Mouse (Mus musculus) layer of hippocampus, adult 11-12 months (tissue): ENCODE data around the gene Dera.
A peak's percentile ranks its signal among the peaks of the same experiment; 100 is the strongest.

Experiments used
- DNase-seq: peaks from one replicate; pipeline ENCODE4 v3.0.0; 2022; ENCODE audit warnings: low spot score

Gene Dera

DNA sequence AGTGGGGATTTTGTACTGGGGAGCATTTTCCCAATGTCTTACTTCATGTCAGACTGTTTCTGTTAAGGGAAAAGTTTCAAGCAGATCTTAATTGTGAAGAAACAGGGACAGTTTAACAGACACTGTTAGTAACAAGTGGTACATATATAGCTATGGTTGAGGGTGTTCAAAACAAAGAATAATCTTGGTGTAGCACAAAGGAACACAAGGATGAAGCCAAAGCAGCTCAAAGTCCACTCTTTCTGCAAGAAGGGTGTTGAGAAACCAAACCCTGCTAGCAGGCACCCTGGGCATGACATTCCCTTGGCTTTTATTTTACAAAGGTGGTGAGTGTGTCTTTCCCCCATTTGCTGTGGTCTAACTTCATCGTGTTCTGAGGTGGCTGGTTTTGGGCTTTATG is 3.5 kb downstream of the Dera start:
- no peak for DNase-seq

DNA sequence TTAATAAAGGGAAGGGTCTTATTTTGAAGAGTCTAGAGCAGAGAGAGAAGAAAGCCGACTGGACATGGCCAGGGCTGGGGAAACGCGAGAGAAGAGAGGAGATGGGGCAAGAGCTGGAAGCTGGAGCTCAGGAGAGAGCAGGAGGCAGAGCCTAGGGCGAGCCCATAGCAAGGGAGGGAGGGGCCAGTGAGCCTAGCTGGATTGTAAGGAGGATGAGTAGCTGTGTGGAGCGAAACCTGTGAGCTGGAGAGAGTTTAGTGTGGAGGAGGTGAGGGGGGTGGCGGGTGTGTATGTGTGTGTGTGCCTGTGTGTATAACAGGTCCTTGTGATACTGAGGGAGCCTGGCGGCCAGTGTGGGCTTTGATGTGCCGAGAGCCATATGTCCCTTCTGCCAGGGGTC is 5.3 kb downstream of the Dera start:
- no peak for DNase-seq

DNA sequence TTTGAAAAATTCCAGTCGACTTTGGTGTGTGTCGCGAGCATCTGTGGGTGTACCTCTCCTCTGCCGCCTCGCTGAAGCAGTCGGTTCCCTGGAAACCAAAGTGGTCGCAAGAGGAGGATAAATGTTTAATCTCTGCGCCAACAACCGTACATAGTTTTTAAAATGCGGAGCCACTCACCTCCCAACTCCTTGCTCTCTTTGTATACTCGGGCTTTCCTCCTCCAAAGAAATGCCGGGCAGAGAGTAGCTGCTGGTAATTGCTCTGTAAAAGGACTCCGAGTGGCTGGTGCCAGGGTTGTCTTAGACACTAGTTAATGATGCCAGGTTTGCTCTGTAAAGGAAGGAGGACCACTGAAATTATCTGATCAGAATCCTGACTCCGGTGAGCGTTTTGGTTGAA is 6.6 kb downstream of the Dera start:
- DNase-seq = no peak

DNA sequence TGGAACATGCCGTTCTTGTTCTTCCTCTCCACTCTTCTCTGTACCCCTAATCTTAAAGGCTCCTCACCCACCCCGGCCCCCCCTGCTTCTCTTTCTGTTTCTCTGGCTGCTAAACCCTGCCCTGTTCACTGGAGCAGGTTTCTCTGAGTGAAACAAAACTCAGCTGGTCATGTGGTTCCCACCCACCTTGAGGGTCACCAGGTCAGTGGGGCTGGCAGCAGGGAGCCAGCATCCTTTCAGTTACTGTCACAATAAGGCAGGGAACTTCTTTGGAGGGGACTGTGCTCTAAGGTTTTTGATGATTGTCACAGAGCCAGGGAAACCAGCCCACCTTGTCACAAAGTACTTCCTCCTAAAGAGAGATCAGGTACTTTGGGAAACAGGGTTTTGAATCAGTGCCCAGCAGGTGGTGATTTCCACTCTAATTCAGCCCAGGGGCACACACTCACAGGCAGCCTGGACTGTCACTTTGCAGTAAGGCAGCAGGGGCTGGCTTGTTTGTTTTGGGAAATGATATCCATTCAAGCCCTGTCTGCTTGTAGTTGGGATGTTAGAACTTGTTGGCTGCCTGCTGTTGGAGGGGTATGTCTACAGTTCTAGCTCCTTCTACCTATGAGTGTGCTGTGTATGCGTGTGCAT is 10.3 kb downstream of the Dera start:
- DNase-seq = no peak

DNA sequence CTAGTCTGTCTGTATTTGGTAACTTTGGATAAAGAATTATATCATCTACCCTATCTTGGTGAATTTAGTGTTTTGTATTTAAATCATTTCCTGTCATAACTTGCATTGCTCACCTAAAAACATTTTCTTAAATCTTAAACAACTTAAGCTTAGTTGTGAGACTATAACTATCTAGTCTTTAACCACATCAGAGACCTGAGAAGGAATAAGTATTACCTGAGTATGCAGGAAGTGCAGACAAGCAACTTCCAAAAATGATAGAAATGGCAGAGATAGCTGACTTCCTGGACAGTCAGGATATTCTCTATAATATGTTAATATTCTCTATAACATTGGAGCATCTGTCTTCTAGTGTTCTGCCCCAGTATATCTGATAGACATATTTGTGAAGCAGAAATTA is 11.8 kb downstream of the Dera start:
- DNase-seq = no peak

DNA sequence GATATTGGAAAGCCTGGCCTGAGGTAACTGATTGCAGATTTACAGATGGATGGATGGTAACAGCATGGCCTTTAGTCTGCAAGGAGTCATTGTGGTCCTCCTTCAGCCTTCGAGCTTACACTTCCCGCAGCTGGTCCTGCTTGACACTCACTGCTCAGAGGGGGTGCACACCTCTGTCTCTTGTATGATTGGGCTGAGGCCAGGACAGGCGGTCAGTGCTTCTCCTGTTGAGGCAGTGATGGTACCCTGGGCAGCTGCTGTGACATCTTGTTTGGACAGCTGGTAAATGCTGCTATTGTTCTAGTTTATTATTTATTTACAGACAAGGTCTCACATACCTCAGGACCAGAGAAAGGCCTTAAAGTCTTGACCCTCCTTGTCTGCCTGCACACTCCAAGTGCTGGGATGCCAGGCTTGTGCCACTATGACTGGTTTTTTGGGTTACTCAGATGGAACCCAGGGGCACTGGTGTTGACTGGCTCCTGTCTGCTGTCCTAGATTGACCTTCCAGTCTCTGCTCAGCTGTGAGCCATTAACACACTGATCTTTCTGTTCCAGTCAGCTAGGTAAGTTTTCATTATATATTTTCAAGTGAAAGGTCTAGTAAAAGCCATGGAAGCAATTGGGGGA is 17.4 kb downstream of the Dera start:
- no peak for DNase-seq

DNA sequence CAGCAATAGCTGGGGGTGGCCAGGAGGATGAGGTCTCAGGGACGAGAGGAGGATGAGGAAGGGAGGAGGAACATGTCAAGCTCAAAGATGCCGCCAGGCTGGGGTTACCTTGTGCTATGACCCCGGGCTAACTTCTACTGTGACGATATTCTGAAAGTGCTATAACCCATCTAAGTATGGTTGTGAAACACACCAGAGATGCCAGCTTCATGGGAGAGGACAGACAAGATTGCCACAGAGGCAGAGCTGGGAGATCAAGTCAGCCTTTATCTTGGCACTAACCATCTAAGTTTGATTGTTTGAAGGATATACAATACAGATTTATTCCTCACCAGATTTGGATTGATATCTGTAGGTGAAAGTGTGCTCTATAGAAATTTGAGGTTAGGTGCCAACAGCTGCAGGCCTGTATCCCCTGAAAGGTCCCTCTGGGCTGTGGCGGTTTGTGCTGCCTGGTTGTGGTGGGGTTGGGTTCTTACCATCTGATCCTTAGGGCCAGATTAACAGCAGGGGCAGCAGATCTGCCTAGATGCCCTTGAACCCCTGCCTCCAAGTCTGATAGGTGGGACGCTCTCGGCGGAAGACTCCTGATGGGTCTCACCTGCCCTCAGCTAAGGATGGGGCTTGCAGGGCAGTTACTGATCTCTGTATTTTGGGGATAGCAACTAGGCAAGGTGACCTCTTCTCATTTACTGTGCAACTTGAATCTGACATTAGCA is 18.7 kb downstream of the Dera start:
- no peak for DNase-seq

DNA sequence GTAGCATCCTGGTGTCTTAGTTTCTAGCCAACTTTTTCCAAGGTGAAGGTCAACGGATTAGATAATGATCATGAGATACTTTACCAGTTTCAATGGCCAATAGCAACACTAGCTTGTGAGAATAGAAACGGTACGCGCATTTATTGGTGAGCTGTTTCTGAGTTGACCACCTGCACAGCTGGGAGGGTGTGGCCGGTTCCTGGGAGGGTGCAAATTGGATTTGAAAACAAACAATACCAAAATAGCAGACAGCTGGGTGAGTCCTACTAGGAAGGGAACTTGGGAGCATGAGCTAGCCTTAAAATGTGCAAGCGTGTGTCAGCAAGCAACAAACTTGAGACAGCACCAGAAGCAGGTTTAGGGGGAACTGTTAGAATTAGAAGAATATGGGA is 19.3 kb downstream of the Dera start:
- DNase-seq = no peak

DNA sequence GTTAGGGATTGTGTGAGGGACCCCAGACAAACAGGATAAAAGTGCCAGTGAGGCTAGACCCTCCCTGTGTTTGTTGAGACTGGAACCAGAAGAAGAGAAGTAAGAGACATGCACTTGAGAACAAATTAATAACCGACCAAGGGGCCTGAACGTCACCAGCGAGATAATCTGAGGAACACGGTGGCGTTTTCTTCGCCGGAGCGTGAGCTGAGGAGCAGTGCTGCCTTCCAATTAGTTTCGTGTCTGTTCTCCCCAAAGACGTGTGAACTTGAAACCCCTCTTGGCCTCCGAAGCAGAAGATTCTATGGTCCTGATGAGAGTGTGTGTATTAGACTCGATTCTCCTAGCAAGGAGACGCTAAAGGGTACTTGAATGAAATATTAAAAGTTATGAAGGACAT is 19.8 kb downstream of the Dera start:
- DNase-seq = no peak

DNA sequence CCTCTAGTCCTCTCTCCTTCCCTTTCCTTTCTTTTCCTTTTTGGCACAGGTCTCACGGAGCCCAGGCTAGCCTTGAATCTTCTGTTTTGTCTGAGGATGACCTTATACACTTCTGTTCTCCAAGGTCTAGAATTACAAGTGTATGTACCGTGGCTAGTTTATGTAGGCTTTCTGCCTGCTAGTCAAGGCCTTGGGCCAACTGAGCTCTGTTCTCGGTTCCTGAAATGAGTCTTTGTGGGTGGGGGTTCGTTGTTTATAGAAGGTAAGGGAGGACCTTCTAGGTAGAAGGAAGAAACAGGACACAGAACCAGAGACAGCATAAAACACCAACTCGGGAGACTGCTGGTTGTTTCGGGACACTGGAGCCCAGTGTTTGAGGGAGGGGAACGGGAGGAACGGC is 20.8 kb downstream of the Dera start:
- no peak for DNase-seq

DNA sequence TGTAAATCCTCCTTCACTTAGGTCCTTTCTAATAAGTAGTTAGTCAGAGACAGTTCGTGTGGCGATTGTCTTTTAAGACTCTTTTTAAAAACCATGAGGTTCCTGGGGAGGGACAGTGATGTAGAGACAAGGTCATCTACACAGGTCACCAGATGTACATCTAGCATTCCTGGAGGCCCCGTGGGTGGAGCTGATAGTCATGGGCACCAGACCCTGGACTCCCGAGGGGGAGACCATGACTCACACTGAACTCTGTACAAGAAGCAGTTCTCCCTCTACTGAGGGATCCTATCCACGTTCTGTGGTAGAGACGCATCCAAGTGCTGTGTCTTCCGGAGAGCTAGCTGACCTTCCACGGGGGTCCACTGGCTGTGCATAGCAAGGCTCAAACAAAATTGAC is 22.6 kb downstream of the Dera start:
- no peak for DNase-seq

DNA sequence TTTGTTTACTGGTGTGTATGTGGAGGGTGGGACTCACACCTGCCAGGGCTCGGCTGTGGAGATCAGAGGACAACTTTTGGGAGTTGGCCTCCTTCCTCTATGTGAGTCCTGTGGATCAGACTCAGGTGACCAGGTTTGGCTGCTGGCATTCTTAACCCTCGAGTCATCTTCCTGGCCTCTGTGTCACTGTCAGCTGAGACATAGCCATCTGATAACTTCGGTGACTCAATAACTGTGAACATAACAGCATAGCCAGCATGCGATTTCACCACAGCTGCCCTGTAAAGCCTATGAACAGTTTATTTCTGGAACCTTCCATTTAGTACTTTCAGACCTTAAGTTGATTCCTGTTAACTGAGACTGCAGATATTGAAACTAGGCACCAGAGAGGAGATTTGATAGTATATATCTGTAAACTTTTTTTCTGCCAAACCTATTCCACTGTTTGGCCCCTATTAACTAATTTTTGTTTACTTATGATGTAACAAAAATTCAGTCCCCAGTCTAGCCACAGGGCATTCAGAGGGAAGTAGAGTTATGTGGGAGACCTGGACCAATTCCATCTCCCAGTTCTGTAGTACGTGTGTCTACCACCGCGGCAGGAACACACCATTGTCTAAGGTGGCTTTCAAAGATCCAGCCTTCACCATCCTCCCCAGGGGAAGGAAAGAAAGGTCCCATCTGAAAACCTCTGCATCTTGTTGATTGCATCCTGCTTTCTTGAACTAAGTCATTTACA is 29.7 kb downstream of the Dera start:
- DNase-seq = no peak

DNA sequence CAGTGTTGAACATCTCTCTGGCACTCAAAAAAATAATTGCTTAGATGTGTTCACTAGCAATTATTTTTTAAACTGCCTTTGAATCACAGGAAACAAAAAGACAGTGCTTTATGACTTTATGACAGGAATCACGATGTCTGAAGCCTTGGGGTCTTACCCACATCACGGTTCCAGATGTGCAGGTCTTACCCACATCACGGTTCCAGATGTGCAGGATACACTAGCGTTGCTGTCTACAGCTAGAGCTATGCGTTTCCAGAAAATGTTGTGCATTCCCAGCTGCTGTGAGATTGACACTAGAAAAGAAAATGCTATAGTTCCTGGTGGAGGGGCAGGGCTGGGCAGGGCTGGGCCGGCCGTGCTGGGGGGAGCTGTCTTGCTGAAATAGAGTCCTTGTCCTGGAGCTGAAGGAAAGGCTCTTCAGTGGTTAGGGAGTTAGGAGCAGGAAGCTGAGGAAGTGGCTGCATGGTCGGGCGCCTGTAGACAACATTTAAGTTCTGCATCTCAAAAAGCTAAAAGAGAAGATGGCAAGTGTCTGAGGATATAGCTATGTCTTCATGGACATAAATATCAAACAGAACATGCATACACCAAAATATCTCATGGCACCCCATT is 34.7 kb downstream of the Dera start:
- no peak for DNase-seq

DNA sequence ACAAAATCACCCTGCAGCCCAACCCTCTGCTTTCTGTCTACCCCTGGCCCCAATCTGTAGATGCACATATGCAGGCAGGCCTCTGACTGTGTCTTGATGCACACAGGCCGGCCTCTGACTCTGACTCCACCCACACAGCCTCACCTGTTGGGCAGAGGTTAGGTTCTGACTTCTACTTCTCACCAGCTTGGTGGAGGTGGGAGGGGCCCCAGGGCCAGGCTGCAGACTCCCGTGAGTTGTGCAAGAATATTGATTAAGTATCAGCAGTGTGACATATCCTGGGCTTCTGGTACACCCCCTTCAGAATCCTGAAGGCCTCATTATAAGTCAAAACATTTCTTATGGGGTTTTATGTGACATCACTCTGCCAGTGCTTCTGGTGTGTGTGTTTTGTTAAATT is 35.3 kb downstream of the Dera start:
- DNase-seq = no peak

DNA sequence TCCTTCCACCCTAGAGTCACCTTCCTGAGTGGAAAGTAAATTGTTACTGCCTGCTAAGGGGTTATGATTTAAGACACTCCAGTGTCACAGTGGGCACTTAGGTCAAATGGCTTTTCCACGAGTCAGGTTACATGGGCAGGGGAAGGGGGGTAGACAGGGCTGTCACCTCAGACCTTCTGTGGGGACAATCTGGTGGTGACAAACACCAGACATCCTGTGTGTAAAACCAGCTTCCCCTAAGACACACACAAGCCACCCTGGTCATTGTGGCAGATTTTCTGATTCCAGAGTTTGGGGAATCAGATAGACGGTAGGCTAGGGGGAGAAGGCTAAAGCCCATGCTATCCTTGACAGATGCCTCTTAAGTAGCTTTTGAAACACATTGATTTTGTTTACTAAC is 41.1 kb downstream of the Dera start:
- no peak for DNase-seq

DNA sequence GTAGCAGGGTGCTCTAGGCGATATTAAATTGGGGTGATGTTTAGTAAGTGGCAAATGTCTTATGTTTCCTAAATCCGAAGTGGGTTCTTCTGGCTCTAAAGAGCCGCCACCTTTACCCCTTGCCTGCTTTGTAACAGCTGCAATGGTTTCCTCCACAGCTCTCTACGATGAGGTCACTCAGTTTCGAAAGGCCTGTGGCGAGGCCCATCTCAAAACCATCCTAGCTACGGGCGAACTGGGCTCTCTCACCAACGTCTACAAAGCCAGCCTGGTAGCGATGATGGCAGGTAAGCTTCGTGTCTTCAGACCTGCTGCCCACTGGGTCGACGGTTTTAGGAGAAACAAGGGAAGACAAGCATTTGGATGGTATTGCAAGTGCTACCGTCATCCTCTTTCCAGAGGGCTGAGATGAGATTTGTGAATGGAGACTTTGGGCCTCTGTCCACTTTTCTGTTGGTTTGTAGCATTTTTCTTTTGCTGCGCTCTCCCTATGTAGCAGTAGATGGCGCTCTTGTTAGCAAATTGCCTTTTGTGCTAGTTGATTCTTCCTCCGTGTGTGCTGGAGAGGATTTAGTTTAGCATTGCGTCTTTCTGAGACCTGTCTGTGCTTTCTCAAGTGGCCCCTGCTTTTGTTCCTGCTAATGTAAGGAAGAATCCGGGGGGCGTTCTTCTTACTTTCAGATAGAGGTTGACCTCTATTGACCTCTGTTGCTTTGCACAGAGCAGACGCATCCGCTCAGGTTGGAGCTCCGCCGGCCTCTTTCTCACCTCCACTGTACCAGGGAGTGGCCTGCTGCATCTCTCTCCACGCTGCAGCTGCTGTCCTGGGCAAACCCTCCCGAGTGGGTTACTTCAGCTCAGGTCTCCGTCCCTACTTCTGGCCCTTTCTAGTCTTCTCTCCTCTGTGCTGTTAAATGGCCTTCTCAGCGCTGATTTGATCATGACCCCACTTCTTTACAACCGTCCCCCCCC is 42.5 kb downstream of the Dera start:
- DNase-seq = peak; percentile 49

DNA sequence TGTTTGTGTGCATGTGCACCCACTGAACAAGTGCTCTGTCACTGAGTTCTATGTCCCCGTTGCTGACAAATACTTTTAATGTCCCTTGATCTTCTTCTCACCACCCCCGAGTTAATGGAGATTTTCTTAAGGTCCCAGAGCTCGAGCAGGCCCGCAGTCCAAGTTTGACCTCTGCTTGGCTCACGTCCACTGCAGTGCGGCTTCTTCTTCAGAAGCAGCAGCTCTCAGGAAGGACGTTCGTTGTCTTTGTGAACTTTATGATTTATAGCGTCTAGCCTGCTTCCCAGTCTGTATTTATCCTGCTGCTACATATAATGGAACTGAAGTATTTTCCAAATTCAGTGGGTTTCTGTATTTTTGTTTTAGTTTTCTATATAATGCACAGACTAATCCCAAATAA is 44.9 kb downstream of the Dera start:
- no peak for DNase-seq

DNA sequence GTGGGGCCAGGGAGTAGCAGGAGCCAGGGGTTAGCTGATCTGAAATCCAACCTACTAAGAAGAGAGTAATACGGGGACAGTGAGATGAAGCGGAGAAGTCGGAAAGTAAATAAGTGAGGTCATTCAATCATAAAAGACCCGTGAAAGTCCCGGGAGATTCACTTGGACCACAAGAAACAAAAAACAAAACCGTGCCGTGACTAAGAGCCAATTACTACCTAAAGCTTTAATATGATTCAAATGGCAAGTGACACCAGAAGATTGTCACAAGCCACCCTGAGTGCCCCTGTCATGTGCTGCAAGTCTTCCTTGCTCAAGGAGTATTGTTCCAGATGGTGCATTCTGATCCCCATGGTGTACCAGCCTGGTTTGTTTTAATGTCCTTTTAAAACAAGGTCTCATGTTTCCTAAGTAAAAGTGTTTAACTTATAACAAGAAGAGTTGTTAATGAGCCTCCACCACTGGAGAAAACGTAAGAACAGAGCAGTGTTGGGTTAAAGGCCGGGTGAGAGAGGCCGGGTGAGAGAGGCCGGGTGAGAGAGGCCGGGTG is 49.2 kb downstream of the Dera start:
- no peak for DNase-seq

DNA sequence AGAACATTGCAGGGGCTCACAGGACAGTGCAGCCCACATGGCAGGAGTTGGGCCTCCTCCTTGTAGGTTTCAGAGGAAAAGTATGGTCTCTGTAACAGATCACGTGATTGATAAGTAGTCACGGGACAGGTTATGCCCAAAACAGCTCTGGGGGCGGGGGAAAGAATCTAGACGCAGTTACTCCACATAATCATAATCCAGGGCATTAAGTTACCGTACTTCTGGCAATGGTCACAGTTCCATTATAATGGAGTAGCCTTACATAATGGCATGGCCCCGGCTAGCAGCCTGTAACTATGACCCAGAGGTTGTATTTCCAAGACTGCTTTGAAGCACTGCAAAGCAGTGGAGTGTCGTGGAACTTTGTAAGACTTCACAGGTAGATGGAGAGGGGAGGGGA is 49.8 kb downstream of the Dera start:
- DNase-seq = no peak

DNA sequence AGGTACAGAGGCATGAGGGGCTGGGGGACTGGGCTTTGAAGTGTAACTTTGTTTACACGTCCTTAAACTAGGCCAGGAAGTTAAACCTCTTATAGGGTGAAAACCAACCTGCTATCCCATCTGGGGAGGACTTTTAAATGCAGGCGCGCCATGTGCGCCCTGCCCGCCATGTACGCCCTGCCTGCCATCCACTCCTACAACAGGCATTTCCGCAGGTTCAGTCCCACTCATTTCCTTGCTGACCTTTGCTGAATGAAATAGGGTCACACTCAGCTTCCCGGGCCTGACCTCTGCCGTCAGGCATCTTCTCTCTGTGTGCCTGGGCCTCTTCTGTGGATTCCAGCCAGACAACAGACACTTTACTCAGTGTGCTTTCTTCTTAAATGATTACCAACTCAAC is 50.3 kb downstream of the Dera start:
- DNase-seq = no peak

DNA sequence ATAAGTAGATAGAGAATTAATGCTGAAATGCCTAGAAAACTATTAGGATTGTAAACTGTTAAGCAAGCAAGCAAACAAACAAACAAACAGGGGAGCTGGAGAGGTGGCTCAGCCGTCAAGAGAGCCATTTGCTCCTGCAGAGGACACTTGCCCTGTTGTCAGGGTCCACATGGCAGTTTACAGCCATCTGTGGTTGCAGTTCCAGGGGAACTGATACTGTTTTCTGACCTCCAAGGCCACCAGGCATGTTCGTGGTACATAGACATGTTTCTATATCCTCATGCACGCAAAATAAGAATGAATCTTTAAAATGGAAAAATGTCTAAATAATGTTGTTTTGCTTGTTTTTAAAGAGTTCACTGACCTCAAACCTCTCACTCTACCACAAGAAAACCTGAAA is 52.0 kb downstream of the Dera start:
- no peak for DNase-seq
